Mouse (Mus musculus): ENCODE results near the gene Zfp14. TPM values are rescaled to one million over a fixed set of nuclear protein-coding genes. Genes with fewer than 3 reads are reported as not detected.

Gene Zfp14
- polyA plus RNA-seq, 1 experiment from 2014 or later = 1.4 TPM

DNA sequence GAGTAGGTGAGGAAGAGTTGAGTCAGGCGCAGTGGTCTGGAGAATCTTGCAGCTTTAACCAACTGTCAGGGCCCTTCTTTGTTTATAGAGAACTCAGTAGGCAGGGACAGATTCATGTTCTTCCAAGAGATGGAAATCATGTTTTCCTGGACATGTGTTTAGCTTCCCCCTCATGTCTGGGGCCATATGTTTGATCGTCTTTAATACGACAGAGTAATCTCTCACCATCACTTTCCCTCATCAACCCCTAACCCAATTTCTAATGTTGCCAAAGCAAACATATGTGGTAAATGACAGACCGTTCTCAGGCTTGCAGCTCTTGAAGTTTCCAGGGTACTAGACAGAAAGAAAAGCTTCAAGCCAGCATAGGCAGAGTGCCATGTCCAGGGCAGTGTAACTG, 3.1 kb downstream of the Zfp14 start:
- Histone ChIP-seq H3K9ac (ENCODE audit: low read depth, low read length) (no peak overlapping the region), H3K27ac (ENCODE audit: low read depth, low read length) (no peak overlapping the region), H3K4me1 (replicated peaks; ENCODE audit: control insufficient read depth, insufficient read depth, low read length) (peaks cover 4% of the 10 kb centered on the region), H3K9me3 (ENCODE audit: control insufficient read depth, low read length) (no peaks in the 10 kb centered on the region), H3K27me3 (replicated peaks; ENCODE audit: control insufficient read depth, insufficient read depth, low read length) (no peaks in the 10 kb centered on the region), H3K4me3 (ENCODE audit: low read depth, low read length) (no peak overlapping the region), H3K4me2 (no peak overlapping the region), H3K36me3 (ENCODE audit: control insufficient read depth, insufficient read depth, low read length) (no peaks in the 10 kb centered on the region)
- DNase-seq (ENCODE audit: low spot score) = no peak
- ATAC-seq (replicated peaks; ENCODE audit: low FRiP score) = no peak
- 83% methylated on average over 4 of the region's 4 CpGs for WGBS

DNA sequence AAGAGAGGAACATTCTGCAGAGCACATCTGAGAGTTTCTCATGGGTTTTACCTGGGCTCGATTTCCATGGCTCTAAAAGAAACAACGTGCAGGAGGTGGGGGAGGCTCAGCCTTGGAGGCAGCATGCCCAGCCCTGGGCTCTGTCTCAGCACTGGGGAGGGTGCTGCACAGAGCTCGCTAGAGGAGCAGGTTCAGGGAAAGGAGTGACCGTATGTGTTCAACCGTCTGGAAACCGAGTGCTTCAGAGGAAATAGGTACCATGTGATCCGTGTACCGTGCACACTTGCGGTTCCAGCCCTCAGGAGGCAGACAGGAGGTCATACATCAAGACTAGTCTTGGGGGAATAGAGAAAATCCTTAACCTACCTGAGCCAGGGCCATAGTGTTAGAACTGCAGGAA, 6.8 kb downstream of the Zfp14 start:
- H3K4me3 ChIP-seq (ENCODE audit: low read depth, low read length) = no peak overlapping the region
- DNase-seq (ENCODE audit: low spot score) (no peak), ATAC-seq (replicated peaks; ENCODE audit: low FRiP score) (no peak)
- WGBS = 65% methylated on average over 9 of the region's 9 CpGs
- H3K27ac ChIP-seq (ENCODE audit: low read depth, low read length) = no peak overlapping the region
- no peaks in the 10 kb centered on the region for H3K36me3 ChIP-seq (ENCODE audit: control insufficient read depth, insufficient read depth, low read length)
- H3K9ac ChIP-seq (ENCODE audit: low read depth, low read length) = no peak overlapping the region
- H3K4me1 ChIP-seq (replicated peaks; ENCODE audit: control insufficient read depth, insufficient read depth, low read length) = no peaks in the 10 kb centered on the region
- no peaks in the 10 kb centered on the region for H3K9me3 ChIP-seq (ENCODE audit: control insufficient read depth, low read length)
- H3K27me3 ChIP-seq (replicated peaks; ENCODE audit: control insufficient read depth, insufficient read depth, low read length) = no peaks in the 10 kb centered on the region
- H3K4me2 ChIP-seq = no peak overlapping the region

DNA sequence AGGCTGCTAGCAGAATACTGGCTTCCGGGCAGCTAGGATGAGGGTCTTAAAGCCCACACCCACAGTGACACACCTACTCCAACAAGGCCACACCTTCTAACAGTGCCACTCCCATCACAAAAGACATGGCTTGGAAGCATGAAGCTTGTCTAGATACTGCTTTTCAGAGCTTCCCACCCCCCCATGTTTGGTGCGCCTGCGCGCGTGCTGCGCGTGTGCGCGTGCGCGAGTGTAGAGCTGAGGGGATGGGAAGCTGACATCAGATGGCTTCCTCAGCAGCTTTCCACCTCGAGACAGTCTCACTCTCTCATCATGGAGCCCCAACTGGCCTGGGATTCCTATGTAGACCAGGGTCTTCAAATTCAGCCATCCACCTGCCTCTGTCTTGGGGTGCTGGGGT, 16.8 kb downstream of the Zfp14 start:
- Histone ChIP-seq H3K36me3 (ENCODE audit: control insufficient read depth, insufficient read depth, low read length) (no peaks in the 10 kb centered on the region), H3K9me3 (ENCODE audit: control insufficient read depth, low read length) (no peaks in the 10 kb centered on the region), H3K4me1 (replicated peaks; ENCODE audit: control insufficient read depth, insufficient read depth, low read length) (no peaks in the 10 kb centered on the region), H3K4me3 (ENCODE audit: low read depth, low read length) (no peak overlapping the region), H3K27me3 (replicated peaks; ENCODE audit: control insufficient read depth, insufficient read depth, low read length) (no peaks in the 10 kb centered on the region), H3K9ac (ENCODE audit: low read depth, low read length) (no peak overlapping the region), H3K4me2 (no peak overlapping the region), H3K27ac (ENCODE audit: low read depth, low read length) (no peak overlapping the region)
- no peak for ATAC-seq (replicated peaks; ENCODE audit: low FRiP score)
- DNase-seq (ENCODE audit: low spot score) = no peak
- 89% methylated on average over 12 of the region's 12 CpGs for WGBS

DNA sequence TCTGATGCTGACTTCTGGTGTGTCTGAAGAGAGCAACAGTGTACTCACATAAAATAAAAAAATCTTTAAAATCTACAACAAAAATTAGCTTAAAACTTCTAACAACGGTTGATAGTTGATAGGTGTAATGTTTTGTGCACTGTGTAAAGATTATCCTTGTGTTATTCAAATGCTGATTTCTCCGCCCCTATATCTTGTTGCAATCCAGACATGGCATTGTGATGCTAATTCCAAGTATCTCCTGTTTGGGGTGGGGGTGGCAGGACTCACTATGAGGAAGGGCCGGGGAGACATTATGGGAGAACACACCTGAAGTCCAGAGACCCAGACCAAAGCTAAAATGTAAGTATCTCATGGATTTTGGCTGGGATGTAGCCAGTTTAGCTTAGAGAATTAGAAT, 19.8 kb downstream of the Zfp14 start:
- H3K27me3 ChIP-seq (replicated peaks; ENCODE audit: control insufficient read depth, insufficient read depth, low read length) = no peaks in the 10 kb centered on the region
- no peaks in the 10 kb centered on the region; the same call in 1 of the 2 replicates for H3K36me3 ChIP-seq (ENCODE audit: control insufficient read depth, insufficient read depth, low read length)
- no peak overlapping the region for H3K27ac ChIP-seq (ENCODE audit: low read depth, low read length)
- DNase-seq (ENCODE audit: low spot score) (no peak), ATAC-seq (replicated peaks; ENCODE audit: low FRiP score) (no peak)
- no peaks in the 10 kb centered on the region for H3K9me3 ChIP-seq (ENCODE audit: control insufficient read depth, low read length)
- H3K4me2 ChIP-seq = no peak overlapping the region
- H3K9ac ChIP-seq (ENCODE audit: low read depth, low read length) = no peak overlapping the region
- no peak overlapping the region for H3K4me3 ChIP-seq (ENCODE audit: low read depth, low read length)
- no peaks in the 10 kb centered on the region for H3K4me1 ChIP-seq (replicated peaks; ENCODE audit: control insufficient read depth, insufficient read depth, low read length)
- WGBS = 85% methylated on average over 3 of the region's 3 CpGs

DNA sequence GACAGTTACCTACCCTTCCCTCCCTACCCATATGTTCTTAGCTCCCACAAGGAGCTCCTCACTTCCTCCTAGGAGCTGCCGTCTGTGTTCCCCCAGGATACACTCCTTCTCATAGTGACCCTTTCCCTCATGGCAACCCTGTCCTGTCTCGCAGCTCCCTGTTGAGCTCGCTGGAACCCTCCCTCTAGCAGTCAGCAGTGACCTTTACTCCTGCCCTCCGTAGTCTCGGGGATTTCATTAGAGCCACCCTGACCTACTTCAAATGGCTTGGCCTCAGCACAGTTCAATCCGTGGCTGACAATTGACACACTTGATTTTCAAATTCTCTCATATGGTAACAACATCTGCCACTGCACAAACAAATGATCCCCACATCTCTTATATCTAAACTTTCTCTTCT, 20.5 kb downstream of the Zfp14 start:
- DNase-seq (ENCODE audit: low spot score) (no peak), ATAC-seq (replicated peaks; ENCODE audit: low FRiP score) (no peak)
- Histone ChIP-seq H3K27ac (ENCODE audit: low read depth, low read length) (no peak overlapping the region), H3K9me3 (ENCODE audit: control insufficient read depth, low read length) (no peaks in the 10 kb centered on the region), H3K4me3 (ENCODE audit: low read depth, low read length) (no peak overlapping the region), H3K27me3 (replicated peaks; ENCODE audit: control insufficient read depth, insufficient read depth, low read length) (no peaks in the 10 kb centered on the region), H3K4me2 (no peak overlapping the region), H3K9ac (ENCODE audit: low read depth, low read length) (no peak overlapping the region), H3K4me1 (replicated peaks; ENCODE audit: control insufficient read depth, insufficient read depth, low read length) (no peaks in the 10 kb centered on the region), H3K36me3 (ENCODE audit: control insufficient read depth, insufficient read depth, low read length) (peaks cover 5% of the 10 kb centered on the region; the same call in 1 of the 2 replicates)
- 42% methylated on average over 6 of the region's 6 CpGs for WGBS

GRCm38 (mm10) chr7:30028572-30028971, 22.6 kb downstream of the Zfp14 start:
- ATAC-seq (replicated peaks; ENCODE audit: low FRiP score) = no peak
- Histone ChIP-seq H3K9me3 (ENCODE audit: control insufficient read depth, low read length) (no peaks in the 10 kb centered on the region), H3K4me2 (no peak overlapping the region), H3K27me3 (replicated peaks; ENCODE audit: control insufficient read depth, insufficient read depth, low read length) (no peaks in the 10 kb centered on the region), H3K9ac (ENCODE audit: low read depth, low read length) (no peak overlapping the region), H3K4me1 (replicated peaks; ENCODE audit: control insufficient read depth, insufficient read depth, low read length) (no peaks in the 10 kb centered on the region), H3K27ac (ENCODE audit: low read depth, low read length) (no peak overlapping the region), H3K36me3 (ENCODE audit: control insufficient read depth, insufficient read depth, low read length) (peaks cover 13% of the 10 kb centered on the region), H3K4me3 (ENCODE audit: low read depth, low read length) (no peak overlapping the region)
- no peak for DNase-seq (ENCODE audit: low spot score)
- WGBS = 89% methylated on average over 3 of the region's 3 CpGs

DNA sequence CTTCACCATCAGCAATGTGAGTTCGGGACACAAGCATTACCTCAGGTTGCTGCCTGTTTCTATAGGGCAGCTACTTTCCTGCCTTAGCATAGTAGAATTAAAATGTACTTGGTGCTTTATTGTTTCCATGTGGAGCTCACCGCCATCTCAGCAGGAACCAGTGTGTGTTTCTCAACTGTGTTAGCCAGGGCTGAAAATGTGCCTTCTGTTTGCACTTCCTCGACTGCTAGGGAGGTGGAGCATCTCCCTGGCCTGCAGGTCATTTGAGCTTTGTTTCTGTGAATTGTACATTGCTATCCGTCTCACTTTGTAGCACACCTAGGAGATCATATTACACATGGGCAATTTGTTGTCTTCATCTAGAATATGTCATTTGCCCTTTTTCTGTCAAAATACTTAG, 23.8 kb downstream of the Zfp14 start:
- H3K27me3 ChIP-seq (replicated peaks; ENCODE audit: control insufficient read depth, insufficient read depth, low read length) = no peaks in the 10 kb centered on the region
- H3K9me3 ChIP-seq (ENCODE audit: control insufficient read depth, low read length) = no peaks in the 10 kb centered on the region
- no peak overlapping the region for H3K9ac ChIP-seq (ENCODE audit: low read depth, low read length)
- ATAC-seq (replicated peaks; ENCODE audit: low FRiP score) = no peak
- no peak overlapping the region for H3K4me2 ChIP-seq
- peaks cover 24% of the 10 kb centered on the region for H3K36me3 ChIP-seq (ENCODE audit: control insufficient read depth, insufficient read depth, low read length)
- WGBS = 80% methylated on average over 4 of the region's 4 CpGs
- DNase-seq (ENCODE audit: low spot score) = no peak
- no peaks in the 10 kb centered on the region for H3K4me1 ChIP-seq (replicated peaks; ENCODE audit: control insufficient read depth, insufficient read depth, low read length)
- no peak overlapping the region for H3K4me3 ChIP-seq (ENCODE audit: low read depth, low read length)
- no peak overlapping the region for H3K27ac ChIP-seq (ENCODE audit: low read depth, low read length)

- 79% methylated on average over 5 of the region's 5 CpGs for WGBS
- H3K9ac ChIP-seq (ENCODE audit: low read depth, low read length) = no peak overlapping the region
- no peak for DNase-seq (ENCODE audit: low spot score)
- no peak for ATAC-seq (replicated peaks; ENCODE audit: low FRiP score)
- H3K36me3 ChIP-seq (ENCODE audit: control insufficient read depth, insufficient read depth, low read length) = peaks cover 26% of the 10 kb centered on the region
- H3K4me1 ChIP-seq (replicated peaks; ENCODE audit: control insufficient read depth, insufficient read depth, low read length) = no peaks in the 10 kb centered on the region
- H3K9me3 ChIP-seq (ENCODE audit: control insufficient read depth, low read length) = no peaks in the 10 kb centered on the region
- H3K27me3 ChIP-seq (replicated peaks; ENCODE audit: control insufficient read depth, insufficient read depth, low read length) = no peaks in the 10 kb centered on the region
- no peak overlapping the region for H3K4me2 ChIP-seq
- H3K4me3 ChIP-seq (ENCODE audit: low read depth, low read length) = no peak overlapping the region
- no peak overlapping the region for H3K27ac ChIP-seq (ENCODE audit: low read depth, low read length)
Observed at GRCm38 (mm10) chr7:30025358-30025757, 25.8 kb downstream of the Zfp14 start.

DNA sequence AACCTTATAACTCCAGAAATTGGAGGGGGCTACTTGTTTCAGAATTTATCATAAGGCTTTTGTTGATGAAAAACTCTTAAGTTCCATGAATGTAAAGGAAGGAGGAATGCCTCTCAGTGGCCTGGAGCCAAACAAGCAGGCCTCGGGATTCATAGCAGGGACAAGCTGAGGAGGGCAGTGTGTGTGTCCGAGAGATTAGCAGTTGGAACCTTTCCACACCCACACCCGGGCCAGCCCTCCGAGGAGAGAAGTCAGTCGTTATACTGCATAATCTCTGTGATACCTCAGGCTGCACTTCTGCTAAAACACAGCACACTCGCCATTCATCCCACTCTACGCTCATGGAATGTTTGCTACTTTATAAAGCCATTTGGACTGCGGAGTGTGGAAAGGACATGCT, 27.4 kb downstream of the Zfp14 start:
- Histone ChIP-seq H3K4me1 (replicated peaks; ENCODE audit: control insufficient read depth, insufficient read depth, low read length) (no peaks in the 10 kb centered on the region), H3K4me2 (no peak overlapping the region), H3K36me3 (ENCODE audit: control insufficient read depth, insufficient read depth, low read length) (peaks cover 33% of the 10 kb centered on the region), H3K27me3 (replicated peaks; ENCODE audit: control insufficient read depth, insufficient read depth, low read length) (no peaks in the 10 kb centered on the region), H3K4me3 (ENCODE audit: low read depth, low read length) (no peak overlapping the region), H3K9me3 (ENCODE audit: control insufficient read depth, low read length) (no peaks in the 10 kb centered on the region), H3K27ac (ENCODE audit: low read depth, low read length) (no peak overlapping the region), H3K9ac (ENCODE audit: low read depth, low read length) (no peak overlapping the region)
- ATAC-seq (replicated peaks; ENCODE audit: low FRiP score) (no peak), DNase-seq (ENCODE audit: low spot score) (no peak)
- 88% methylated on average over 8 of the region's 8 CpGs for WGBS

All from liver, embryonic 11.5 days (tissue).